Mouse (Mus musculus) thymus, adult 2 months (tissue): Measurements from ENCODE around the gene Drc1.

Source experiments
- CTCF ChIP-seq: fragments of 200-500 bp; IDR thresholded peaks from 2 replicates; pipeline ENCODE4 v1.5.1; 2012; ENCODE audit warnings: mild to moderate bottlenecking, control low read depth, low read length, moderate library complexity, borderline replicate concordance; ENCODE audit not compliant: control insufficient read depth, poor library complexity, insufficient read depth; ENCODE audit errors: extremely low read depth
- POLR2A ChIP-seq: fragments of 200-500 bp; IDR thresholded peaks from 2 replicates; pipeline ENCODE4 v1.6.1; 2012; ENCODE audit warnings: mild to moderate bottlenecking, low read length, control low read depth, moderate library complexity; ENCODE audit not compliant: control insufficient read depth, poor library complexity, insufficient read depth; ENCODE audit errors: extremely low read depth

DNA sequence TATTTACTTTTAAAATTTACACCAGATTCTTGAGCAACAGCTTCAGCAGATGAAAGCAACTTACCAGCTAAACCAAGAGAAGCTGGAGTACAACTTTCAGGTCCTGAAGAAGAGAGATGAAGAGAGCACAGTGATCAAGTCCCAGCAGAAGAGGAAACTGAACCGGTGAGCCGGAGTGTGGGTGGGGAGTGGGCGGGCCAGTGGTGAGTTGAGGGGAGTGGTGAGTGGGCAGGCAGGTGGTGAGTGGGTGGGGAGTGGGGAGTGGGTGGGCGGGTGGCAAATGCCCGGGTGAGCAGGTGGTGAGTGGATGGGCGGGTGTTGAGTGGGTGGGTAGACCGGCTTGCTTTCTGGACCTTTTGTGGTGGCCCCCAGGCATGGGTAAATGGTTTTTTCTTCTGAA lies 73.9 kb downstream of the Drc1 start:
- TF ChIP-seq CTCF (no peak), POLR2A (no peak)
